Mouse (Mus musculus): Measurements from ENCODE around the gene Rps19bp1. TPM values are rescaled to one million over a fixed set of nuclear protein-coding genes. Genes with fewer than 3 reads are reported as not detected.

The Rps19bp1 gene
- 30.4 and 30.8 TPM in 2 replicates for polyA plus RNA-seq (2012; ENCODE audit: insufficient read depth, insufficient read length, missing spikeins)

- Histone ChIP-seq H3K4me1 (ENCODE audit: control insufficient read depth, insufficient read depth, insufficient read length, low read length) (0 out of 2 replicates have a peak, but pooled peaks cover 2% of the 10 kb centered on the region), H3K4me3 (ENCODE audit: insufficient read depth, low read depth, low read length) (peak within 1 kb of the TSS; percentile 74), H3K27ac (replicated peaks; ENCODE audit: low read depth, low read length) (peak within 1 kb of the TSS; percentile 71)
Measured at GRCm38 (mm10) chr15:80263610-80264575, at the start of gene Rps19bp1. Rps19bp1 (minus strand) TSS chr15:80264315.

DNA sequence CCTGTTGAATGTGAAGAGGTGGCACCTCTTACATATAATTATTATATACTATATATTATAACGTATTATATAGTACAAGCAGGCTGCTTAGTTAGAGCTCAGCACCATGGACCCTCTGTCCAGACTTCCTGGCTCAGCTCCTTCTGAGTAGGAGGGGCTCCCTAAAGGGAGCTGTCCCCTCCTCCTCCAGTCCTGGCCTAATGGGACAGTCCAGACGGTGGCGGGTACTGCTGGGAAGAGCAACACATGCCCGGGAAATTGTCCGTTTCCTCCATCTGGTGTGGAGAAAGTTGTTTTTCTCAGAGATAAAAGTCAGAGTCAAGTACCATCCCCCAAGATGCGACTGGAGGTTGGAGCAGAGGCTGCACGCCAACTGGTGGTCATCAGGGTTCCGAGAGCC, 42.0 kb upstream of the Rps19bp1 start:
- Histone ChIP-seq H3K4me3 (ENCODE audit: insufficient read depth, low read depth, low read length) (no peak overlapping the region), H3K27ac (replicated peaks; ENCODE audit: low read depth, low read length) (no peak overlapping the region), H3K4me1 (ENCODE audit: control insufficient read depth, insufficient read depth, insufficient read length, low read length) (no peaks in the 10 kb centered on the region)

DNA sequence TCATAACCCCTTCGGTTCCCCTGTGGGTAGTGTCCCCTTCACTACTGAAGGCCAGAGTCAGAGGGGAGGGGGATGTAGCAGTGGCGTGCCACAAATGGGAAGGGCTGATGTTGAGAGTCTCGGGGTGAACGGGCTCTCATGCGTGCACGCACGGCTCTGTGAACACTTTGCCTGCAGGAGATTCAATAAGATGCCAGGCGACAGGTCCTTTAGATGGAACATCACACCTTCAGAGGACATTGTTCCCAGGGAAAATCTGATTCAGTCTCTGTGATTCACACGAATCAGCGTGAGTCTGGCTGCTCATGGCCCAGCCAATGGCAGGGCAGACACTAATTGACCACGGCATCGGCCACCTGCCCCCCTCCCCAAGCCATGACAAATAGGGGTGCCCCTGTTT, 40.1 kb upstream of the Rps19bp1 start:
- Histone ChIP-seq H3K4me3 (ENCODE audit: insufficient read depth, low read depth, low read length) (no peak overlapping the region), H3K27ac (replicated peaks; ENCODE audit: low read depth, low read length) (no peak overlapping the region), H3K4me1 (ENCODE audit: control insufficient read depth, insufficient read depth, insufficient read length, low read length) (no peaks in the 10 kb centered on the region)

DNA sequence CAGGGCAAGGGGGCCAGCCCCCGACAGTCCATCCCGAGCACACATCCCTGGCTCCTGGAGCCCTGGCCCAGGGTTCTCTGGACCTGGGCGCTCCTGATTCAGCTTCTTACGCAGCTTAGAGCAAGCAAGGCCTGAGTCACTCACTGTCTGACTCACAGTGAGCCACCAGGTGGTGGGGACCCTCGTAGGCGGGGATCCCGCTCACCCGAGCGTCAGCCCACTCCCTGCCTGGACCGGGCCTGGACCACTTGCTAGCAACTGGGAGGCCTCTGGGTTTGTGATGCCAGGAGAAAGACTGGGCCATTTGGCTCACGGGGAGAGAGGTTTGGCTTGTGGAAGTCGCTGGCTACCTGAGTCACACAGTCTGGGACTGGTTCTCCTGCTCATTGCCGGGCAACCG, 39.7 kb upstream of the Rps19bp1 start:
- Histone ChIP-seq H3K4me3 (ENCODE audit: insufficient read depth, low read depth, low read length) (no peak overlapping the region), H3K27ac (replicated peaks; ENCODE audit: low read depth, low read length) (no peak overlapping the region), H3K4me1 (ENCODE audit: control insufficient read depth, insufficient read depth, insufficient read length, low read length) (no peaks in the 10 kb centered on the region)

GRCm38 (mm10) chr15:80297146-80297545, 33.0 kb upstream of the Rps19bp1 start:
- Histone ChIP-seq H3K4me1 (ENCODE audit: control insufficient read depth, insufficient read depth, insufficient read length, low read length) (no peaks in the 10 kb centered on the region), H3K4me3 (ENCODE audit: insufficient read depth, low read depth, low read length) (no peak overlapping the region)

GRCm38 (mm10) chr15:80289436-80289835, 25.3 kb upstream of the Rps19bp1 start:
- Histone ChIP-seq H3K4me1 (ENCODE audit: control insufficient read depth, insufficient read depth, insufficient read length, low read length) (no peaks in the 10 kb centered on the region), H3K4me3 (ENCODE audit: insufficient read depth, low read depth, low read length) (no peak overlapping the region), H3K27ac (replicated peaks; ENCODE audit: low read depth, low read length) (no peak overlapping the region)

More at GRCm38 (mm10) chr15:80297146-80297545, 33.0 kb upstream of the Rps19bp1 start:
- H3K27ac ChIP-seq (replicated peaks; ENCODE audit: low read depth, low read length) = no peak overlapping the region

- Histone ChIP-seq H3K4me3 (ENCODE audit: insufficient read depth, low read depth, low read length) (no peak overlapping the region), H3K4me1 (ENCODE audit: control insufficient read depth, insufficient read depth, insufficient read length, low read length) (no peaks in the 10 kb centered on the region), H3K27ac (replicated peaks; ENCODE audit: low read depth, low read length) (no peak overlapping the region)
Measured at GRCm38 (mm10) chr15:80288036-80288435, 23.9 kb upstream of the Rps19bp1 start.

- H3K4me1 ChIP-seq (ENCODE audit: control insufficient read depth, insufficient read depth, insufficient read length, low read length) = no peaks in the 10 kb centered on the region
- no peak within 1 kb of the TSS for H3K4me3 ChIP-seq (ENCODE audit: insufficient read depth, low read depth, low read length)
- H3K27ac ChIP-seq (replicated peaks; ENCODE audit: low read depth, low read length) = no peak within 1 kb of the TSS
Measured at GRCm38 (mm10) chr15:80286851-80287415, 22.8 kb upstream of the Rps19bp1 start, which contains the start of gene Cacna1i. Cacna1i (plus strand) TSS chr15:80287238.

- Histone ChIP-seq H3K4me1 (ENCODE audit: control insufficient read depth, insufficient read depth, insufficient read length, low read length) (no peaks in the 10 kb centered on the region), H3K27ac (replicated peaks; ENCODE audit: low read depth, low read length) (no peak overlapping the region), H3K4me3 (ENCODE audit: insufficient read depth, low read depth, low read length) (no peak overlapping the region)
Measured at GRCm38 (mm10) chr15:80280646-80281045, 16.5 kb upstream of the Rps19bp1 start.

DNA sequence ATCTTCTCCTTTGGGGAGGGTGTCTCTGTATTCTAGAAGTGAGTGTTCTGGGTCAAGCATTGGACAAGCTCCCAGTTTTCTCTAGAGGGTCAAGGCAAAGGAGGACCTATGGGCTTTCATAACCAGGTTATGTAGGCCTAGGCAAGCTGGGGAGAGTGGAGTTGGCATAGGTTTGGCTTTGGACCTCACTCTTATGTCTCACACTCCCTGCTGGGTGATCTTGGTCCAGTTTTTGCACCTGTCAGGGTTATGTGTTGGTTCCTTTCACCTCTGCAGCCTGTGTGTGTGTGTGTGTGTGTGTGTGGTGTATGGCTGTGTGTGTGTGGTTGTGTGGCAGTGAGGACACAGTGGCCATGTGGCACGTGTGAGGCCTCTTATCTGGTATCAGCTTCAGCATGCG, 14.9 kb upstream of the Rps19bp1 start:
- no peaks in the 10 kb centered on the region for H3K4me1 ChIP-seq (ENCODE audit: control insufficient read depth, insufficient read depth, insufficient read length, low read length)
- no peak overlapping the region for H3K27ac ChIP-seq (replicated peaks; ENCODE audit: low read depth, low read length)
- no peak overlapping the region for H3K4me3 ChIP-seq (ENCODE audit: insufficient read depth, low read depth, low read length)

GRCm38 (mm10) chr15:80278121-80278759, 14.1 kb upstream of the Rps19bp1 start:
- Histone ChIP-seq H3K4me3 (ENCODE audit: insufficient read depth, low read depth, low read length) (no peak overlapping the region), H3K27ac (replicated peaks; ENCODE audit: low read depth, low read length) (no peak overlapping the region), H3K4me1 (ENCODE audit: control insufficient read depth, insufficient read depth, insufficient read length, low read length) (no peaks in the 10 kb centered on the region)

- Histone ChIP-seq H3K27ac (replicated peaks; ENCODE audit: low read depth, low read length) (no peak overlapping the region), H3K4me3 (ENCODE audit: insufficient read depth, low read depth, low read length) (no peak overlapping the region), H3K4me1 (ENCODE audit: control insufficient read depth, insufficient read depth, insufficient read length, low read length) (no peaks in the 10 kb centered on the region)
Measured at GRCm38 (mm10) chr15:80277625-80278024, 13.5 kb upstream of the Rps19bp1 start.

GRCm38 (mm10) chr15:80277107-80277506, 13.0 kb upstream of the Rps19bp1 start:
- H3K27ac ChIP-seq (replicated peaks; ENCODE audit: low read depth, low read length) = no peak overlapping the region
- no peak overlapping the region for H3K4me3 ChIP-seq (ENCODE audit: insufficient read depth, low read depth, low read length)
- no peaks in the 10 kb centered on the region for H3K4me1 ChIP-seq (ENCODE audit: control insufficient read depth, insufficient read depth, insufficient read length, low read length)

DNA sequence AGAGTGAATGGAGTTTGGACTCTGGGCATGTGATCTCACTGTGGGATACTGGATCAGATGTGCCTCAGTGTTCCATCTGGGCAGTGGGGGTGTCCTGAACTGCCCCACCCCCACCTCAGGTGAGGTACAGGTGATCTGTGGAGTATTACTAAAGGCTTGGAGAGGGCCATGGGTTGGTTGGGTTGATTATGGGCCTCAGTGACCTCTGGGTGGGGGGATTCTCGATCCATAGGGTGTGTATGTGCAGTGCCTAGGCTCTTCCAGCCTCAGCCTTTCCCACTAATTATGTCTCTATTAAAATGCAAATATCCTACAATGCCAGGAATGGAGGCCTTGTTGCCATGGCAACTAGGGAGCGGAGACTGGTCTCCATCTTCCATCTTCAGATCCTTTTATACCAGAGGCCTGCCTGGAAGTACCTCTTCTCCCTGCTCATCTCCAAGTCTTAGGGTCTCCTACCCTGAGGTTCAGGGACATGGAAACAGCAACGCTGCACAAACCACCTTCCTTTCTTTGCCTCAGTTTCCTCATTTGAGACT, 7.8 kb upstream of the Rps19bp1 start:
- H3K4me3 ChIP-seq (ENCODE audit: insufficient read depth, low read depth, low read length) = no peak overlapping the region
- H3K27ac ChIP-seq (replicated peaks; ENCODE audit: low read depth, low read length) = no peak overlapping the region
- H3K4me1 ChIP-seq (ENCODE audit: control insufficient read depth, insufficient read depth, insufficient read length, low read length) = no peaks in the 10 kb centered on the region

GRCm38 (mm10) chr15:80266281-80266680, 2.2 kb upstream of the Rps19bp1 start:
- Histone ChIP-seq H3K4me1 (ENCODE audit: control insufficient read depth, insufficient read depth, insufficient read length, low read length) (0 out of 2 replicates have a peak, but pooled peaks cover 2% of the 10 kb centered on the region), H3K4me3 (ENCODE audit: insufficient read depth, low read depth, low read length) (no peak overlapping the region)

More at GRCm38 (mm10) chr15:80266281-80266680, 2.2 kb upstream of the Rps19bp1 start:
- no peak overlapping the region for H3K27ac ChIP-seq (replicated peaks; ENCODE audit: low read depth, low read length)
